Mouse (Mus musculus): Measurements from ENCODE around the gene Thumpd3.

DNA sequence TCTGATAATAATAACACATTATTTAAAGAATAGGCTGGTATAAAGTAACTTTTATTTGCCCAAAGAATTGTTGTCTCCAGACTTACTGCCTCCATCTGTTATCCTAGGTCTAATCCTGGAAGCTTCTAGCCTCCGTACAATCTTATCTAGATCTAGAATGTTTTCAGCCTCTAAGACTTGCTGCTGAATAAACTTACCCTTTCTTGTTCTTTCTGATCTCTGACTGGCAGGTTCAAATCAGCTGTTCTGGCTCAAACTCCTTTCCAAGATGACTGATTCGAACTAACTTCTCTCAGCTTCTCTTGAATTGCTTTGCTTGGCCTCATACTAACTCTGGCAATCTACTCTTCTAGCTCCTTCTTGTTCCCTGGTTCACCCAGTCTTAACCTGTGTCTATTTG lies 5.7 kb upstream of the Thumpd3 start:
- TF ChIP-seq CTCF (IDR thresholded peaks at IDR 0.05; ENCODE audit: low read depth): no peak
- TF ChIP-seq EP300 (optimal IDR thresholded peaks at IDR 0.05): no peak

All from stomach, postnatal 0 days (tissue).